Mouse (Mus musculus) central nervous system, embryonic 11.5 days (tissue): ENCODE results near the gene Gpr82. TPM values are rescaled to one million over a fixed set of nuclear protein-coding genes. Genes with fewer than 3 reads are reported as not detected.

Source experiments
- polyA plus RNA-seq: library from polyadenylated mRNA; depleted of rRNA; stranded (reverse); fragments of >200 nt; gene quantifications from 2 replicates; pipeline ENCODE4 v1.2.3, GENCODE M21; 2012; rRNA removed

The Gpr82 gene
- not detected in 2 replicates for polyA plus RNA-seq

DNA sequence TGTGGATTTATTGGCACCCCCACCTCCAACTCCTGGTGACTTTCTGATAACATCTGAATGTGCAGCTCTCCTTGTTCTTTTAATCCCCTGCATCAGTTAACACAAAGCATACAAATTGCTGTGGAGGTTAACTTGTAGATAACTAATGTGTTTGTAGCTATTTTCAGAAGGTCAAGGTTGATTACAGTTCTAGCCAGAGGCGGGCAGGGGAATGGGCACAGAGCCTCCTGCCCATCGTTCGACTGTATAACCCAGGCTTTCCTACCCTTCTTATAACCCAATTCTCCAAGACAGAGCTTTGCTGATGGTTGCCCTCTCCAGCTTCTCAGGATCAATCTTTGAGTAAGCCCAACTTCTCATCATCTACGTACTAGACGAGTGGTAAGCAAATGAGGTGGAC, at the start of gene Gpr82:
Gpr82 (plus strand) TSS at position 301 of the 400 bp plus-strand sequence.

DNA sequence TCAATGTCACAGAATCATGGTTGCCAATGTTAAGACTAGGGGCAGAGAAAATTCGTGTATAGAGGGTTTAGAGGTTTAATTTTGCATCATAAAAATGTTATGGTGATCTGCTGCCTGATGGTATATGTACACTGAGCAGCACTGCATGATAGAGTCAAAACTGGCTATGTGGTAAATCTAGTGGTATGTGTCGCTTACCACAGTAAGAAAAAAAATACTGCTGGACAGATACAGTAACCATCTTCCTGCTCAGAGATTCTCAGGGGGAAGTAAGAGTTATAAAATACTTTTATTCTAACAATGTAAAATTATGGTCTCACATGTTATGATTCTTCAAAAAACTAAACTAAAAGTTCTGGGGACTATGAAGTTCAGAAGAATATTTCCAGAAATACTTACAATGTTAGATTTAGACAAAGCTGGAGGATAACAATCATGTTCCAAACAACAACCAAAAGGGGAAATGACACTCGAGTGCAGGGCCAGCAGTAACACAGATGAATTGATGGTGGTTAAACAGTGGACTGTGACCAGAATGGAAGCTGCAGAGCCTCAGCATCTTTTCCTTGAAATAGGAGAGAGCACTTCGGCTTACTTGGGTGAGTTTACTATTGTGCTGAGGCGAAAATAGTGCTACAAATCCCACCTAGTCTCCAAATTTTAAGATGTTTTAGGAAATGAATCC, 29.4 kb upstream of the Gpr82 start, which contains the start of gene Gpr34:
Gpr34 (plus strand) TSS at position 491 of the 685 bp plus-strand sequence.

Other genes with a start within 250 kb of the Gpr82 start
- 0.19 TPM in 2 replicates for gene Nyx, start 195.3 kb upstream of the Gpr82 start, polyA plus RNA-seq
- gene Gpr34, start 29.3 kb upstream of the Gpr82 start, polyA plus RNA-seq = 0.34 and 0.92 TPM in 2 replicates
- 27.5 and 30.2 TPM in 2 replicates for gene Cask, start 190.0 kb downstream of the Gpr82 start, polyA plus RNA-seq